ENCODE assay signal across 8 mouse cellular contexts in genomic region chr3:95666124-95666844, GRCm38 (mm10). TPM values are rescaled to one million over a fixed set of nuclear protein-coding genes. Genes with fewer than 3 reads are reported as not detected.
A peak's percentile ranks its signal among the peaks of the same experiment; 100 is the strongest.
DNase-seq lines count a peak whose midpoint lies in the region; ATAC-seq and TF ChIP-seq lines count a peak whose summit lies in the region.

No protein-coding gene starts in this region.

- no peaks in the 10 kb centered on the region for H3K27me3 ChIP-seq in G1E (ENCODE audit: insufficient read depth, low read length)
- no peaks in the 10 kb centered on the region for H3K27me3 ChIP-seq in embryonic facial prominence, embryonic 13.5 days
- no peaks in the 10 kb centered on the region for H3K27me3 ChIP-seq in spleen, adult 2 months (ENCODE audit: control insufficient read depth, insufficient read depth, low read length)
- H3K27me3 ChIP-seq in forebrain, embryonic 11.5 days (ENCODE audit: control insufficient read depth, insufficient read depth, low read length) = no peaks in the 10 kb centered on the region

- no peak overlapping the region for H3K9ac ChIP-seq in embryonic facial prominence, embryonic 13.5 days
- H3K9ac ChIP-seq in forebrain, embryonic 11.5 days (ENCODE audit: low read length) = no peak overlapping the region

- H3K4me2 ChIP-seq in embryonic facial prominence, embryonic 13.5 days = no peak overlapping the region
- H3K4me2 ChIP-seq in forebrain, embryonic 11.5 days (ENCODE audit: low read depth, low read length, severe bottlenecking) = no peak overlapping the region

- H3K27ac ChIP-seq in embryonic facial prominence, embryonic 13.5 days = peak overlapping the region; percentile 23; the same call in 1 of the 2 replicates
- peak overlapping the region; percentile 50 for H3K27ac ChIP-seq in spleen, adult 2 months (ENCODE audit: insufficient read depth, low read length)
- no peak overlapping the region for H3K27ac ChIP-seq in forebrain, embryonic 11.5 days (ENCODE audit: low read depth, low read length)

- H3K4me1 ChIP-seq in G1E (ENCODE audit: insufficient read depth, low read depth, low read length) = peaks cover 85% of the 10 kb centered on the region
- H3K4me1 ChIP-seq in embryonic facial prominence, embryonic 13.5 days = peaks cover 51% of the 10 kb centered on the region
- H3K4me1 ChIP-seq in spleen, adult 2 months (ENCODE audit: control insufficient read depth, insufficient read depth, insufficient read length) = peaks cover 56% of the 10 kb centered on the region
- H3K4me1 ChIP-seq in forebrain, embryonic 11.5 days (replicated peaks; ENCODE audit: control insufficient read depth, insufficient read depth, low read length) = peaks cover 3% of the 10 kb centered on the region; the same call in 1 of the 2 replicates

- H3K36me3 ChIP-seq in G1E (replicated peaks) = peaks cover 84% of the 10 kb centered on the region
- H3K36me3 ChIP-seq in embryonic facial prominence, embryonic 13.5 days = peaks cover 56% of the 10 kb centered on the region
- H3K36me3 ChIP-seq in spleen, adult 2 months (ENCODE audit: control insufficient read depth, insufficient read depth, low read length) = peaks cover 23% of the 10 kb centered on the region
- peaks cover 11% of the 10 kb centered on the region; the same call in 1 of the 2 replicates for H3K36me3 ChIP-seq in forebrain, embryonic 11.5 days (ENCODE audit: control insufficient read depth, insufficient read depth, low read length)

- 34% methylated on average over 6 of the region's 6 CpGs for WGBS in embryonic facial prominence, embryonic 13.5 days
- 67% methylated on average over 6 of the region's 6 CpGs for WGBS in spleen, adult 2 months
- WGBS in forebrain, embryonic 11.5 days = 68% methylated on average over 6 of the region's 6 CpGs

- no peak for TF ChIP-seq CTCF in G1E (IDR thresholded peaks at IDR 0.05; ENCODE audit: low read depth, low read length)
- TF ChIP-seq CTCF in spleen, adult 2 months (IDR thresholded peaks at IDR 0.05; ENCODE audit: extremely low read depth, insufficient read depth, insufficient read length, insufficient replicate concordance) = no peak

- H3K9me3 ChIP-seq in G1E (replicated peaks) = no peaks in the 10 kb centered on the region
- H3K9me3 ChIP-seq in embryonic facial prominence, embryonic 13.5 days = no peaks in the 10 kb centered on the region
- H3K9me3 ChIP-seq in forebrain, embryonic 11.5 days (ENCODE audit: control insufficient read depth, low read length) = no peaks in the 10 kb centered on the region

- DNase-seq in A20 (ENCODE audit: low read depth, low spot score) (peak; percentile 61), G1E (ENCODE audit: low spot score) (peak; percentile 63)
- peak; percentile 73 to 76 for DNase-seq in kidney, postnatal 36 days
- peak; percentile 45 to 46 for DNase-seq in spleen, adult 2 months (ENCODE audit: low read depth in 1 of 2, low spot score in 2 of 2)
- DNase-seq in layer of hippocampus, postnatal 10 days (ENCODE audit: low spot score in 2 of 2) = no peak
- DNase-seq in right cerebral cortex, postnatal 10 days (ENCODE audit: low spot score in 2 of 2) = no peak
- no peak for DNase-seq in forebrain, embryonic 11.5 days (ENCODE audit: low spot score)

- ATAC-seq in G1E (ENCODE audit: extremely low read depth, insufficient number of reproducible peaks, low FRiP score, poor library complexity, severe bottlenecking) = peak; percentile 77
- ATAC-seq in embryonic facial prominence, embryonic 13.5 days (ENCODE audit: insufficient number of reproducible peaks, insufficient read depth, low FRiP score, low TSS enrichment, low read depth) = no peak
- ATAC-seq in forebrain, embryonic 11.5 days (replicated peaks; ENCODE audit: low FRiP score) = no peak

- TF ChIP-seq POLR2A in spleen, adult 2 months (IDR thresholded peaks at IDR 0.05; ENCODE audit: low read depth, low read length) = no peak

- no peak overlapping the region; the same call in 1 of the 2 replicates for H3K4me3 ChIP-seq in G1E (ENCODE audit: low read depth, low read length)
- H3K4me3 ChIP-seq in embryonic facial prominence, embryonic 13.5 days = no peak overlapping the region
- H3K4me3 ChIP-seq in spleen, adult 2 months (ENCODE audit: extremely low read depth, insufficient read depth, insufficient read length) = no peak overlapping the region
- no peak overlapping the region for H3K4me3 ChIP-seq in forebrain, embryonic 11.5 days (ENCODE audit: low read depth, low read length)

RNA-seq across cellular contexts. Expression of gene Mcl1, which starts 7.7 kb away (rescaled TPM):
- total RNA-seq in G1E (2014; fragmentation: Nextera tagmentation) = 296 and 335 TPM in 2 replicates
- total RNA-seq in G1E (2017) = 263 and 280 TPM in 2 replicates
- polyA plus RNA-seq in G1E (2012) = 264 and 420 TPM in 2 replicates
- 45.4 and 47.7 TPM in 2 replicates for polyA plus RNA-seq in embryonic facial prominence, embryonic 13.5 days (2015; fragmentation: Nextera tagmentation; extraction: Ambion mirVana)
- polyA plus RNA-seq in spleen, adult 2 months (2012; rRNA removed) = 169 and 276 TPM in 2 replicates
- 10 to 100 TPM; 68.0 TPM for total RNA-seq in layer of hippocampus, postnatal 10 days (2021)
- 66.8 and 69.9 TPM in 2 replicates for polyA plus RNA-seq in forebrain, embryonic 11.5 days (2014; fragmentation: Nextera tagmentation; extraction: Ambion mirVana)

RNA-seq across cellular contexts. Expression of gene Adamtsl4, which starts 21.4 kb away (rescaled TPM):
- total RNA-seq in G1E (2014; fragmentation: Nextera tagmentation) (not detected in 2 replicates), G1E (2017) (0.06 and 0.11 TPM in 2 replicates)
- 0.01 TPM in 1 of 2 replicates, not detected in the other for polyA plus RNA-seq in G1E (2012)
- 1.7 and 1.9 TPM in 2 replicates for polyA plus RNA-seq in embryonic facial prominence, embryonic 13.5 days (2015; fragmentation: Nextera tagmentation; extraction: Ambion mirVana)
- polyA plus RNA-seq in spleen, adult 2 months (2012; rRNA removed) = 7.9 and 8.1 TPM in 2 replicates
- under 1 TPM; 0.69 to 0.94 TPM for total RNA-seq in layer of hippocampus, postnatal 10 days (2021)
- 0.64 and 1.6 TPM in 2 replicates for polyA plus RNA-seq in forebrain, embryonic 11.5 days (2014; fragmentation: Nextera tagmentation; extraction: Ambion mirVana)

RNA-seq across cellular contexts. Expression of gene Ensa, which starts 41.5 kb away (rescaled TPM):
- total RNA-seq in G1E (2014; fragmentation: Nextera tagmentation) (99.9 and 104 TPM in 2 replicates), G1E (2017) (109 and 133 TPM in 2 replicates)
- polyA plus RNA-seq in G1E (2012) = 19.2 and 20.4 TPM in 2 replicates
- polyA plus RNA-seq in embryonic facial prominence, embryonic 13.5 days (2015; fragmentation: Nextera tagmentation; extraction: Ambion mirVana) = 88.3 and 88.5 TPM in 2 replicates
- 8.3 and 10.4 TPM in 2 replicates for polyA plus RNA-seq in spleen, adult 2 months (2012; rRNA removed)
- 100 to 1,000 TPM; 220 to 228 TPM for total RNA-seq in layer of hippocampus, postnatal 10 days (2021)
- polyA plus RNA-seq in forebrain, embryonic 11.5 days (2014; fragmentation: Nextera tagmentation; extraction: Ambion mirVana) = 85.1 and 94.3 TPM in 2 replicates

Comparison
In these comparisons a context has a peak if more than half of its experiments do, and no peak if none do; other contexts are left out.
1. DNase-seq: peak in A20 (single experiment), G1E (single experiment), kidney, postnatal 36 days (2 of 2) and spleen, adult 2 months (2 of 2); none in layer of hippocampus, postnatal 10 days (0 of 2), right cerebral cortex, postnatal 10 days (0 of 2) and forebrain, embryonic 11.5 days (single experiment).